Mouse (Mus musculus) neural tube, embryonic 10.5 days (tissue): ENCODE measurements around the gene Kcnq2.

Experiments
- DNase-seq: peaks from one replicate; pipeline ENCODE4 v3.0.0-alpha.2; 2017; ENCODE audit warnings: low spot score; ENCODE audit errors: extremely low spot score

The Kcnq2 gene

GRCm38 (mm10) chr2:181147546-181148317, 12.6 kb upstream of the Kcnq2 start:
- peak; percentile 55 for DNase-seq

- no peak for DNase-seq
Observed at GRCm38 (mm10) chr2:181146976-181147545, 12.0 kb upstream of the Kcnq2 start.

GRCm38 (mm10) chr2:181144675-181145074, 9.6 kb upstream of the Kcnq2 start:
- DNase-seq = no peak

- DNase-seq = no peak
Observed at GRCm38 (mm10) chr2:181143509-181144276, 8.6 kb upstream of the Kcnq2 start.

- no peak for DNase-seq
Observed at GRCm38 (mm10) chr2:181142703-181143135, 7.6 kb upstream of the Kcnq2 start.

- no peak for DNase-seq
Observed at GRCm38 (mm10) chr2:181139641-181140193, 4.6 kb upstream of the Kcnq2 start.

- DNase-seq = peak; percentile 68
Observed at GRCm38 (mm10) chr2:181136934-181137333, 1.8 kb upstream of the Kcnq2 start.

GRCm38 (mm10) chr2:181135446-181135818, 332 bp upstream of the Kcnq2 start:
- DNase-seq = no peak

GRCm38 (mm10) chr2:181133837-181134590, 1.1 kb downstream of the Kcnq2 start:
- no peak for DNase-seq

GRCm38 (mm10) chr2:181130245-181130644, 4.9 kb downstream of the Kcnq2 start:
- DNase-seq = no peak

GRCm38 (mm10) chr2:181128963-181129362, 6.1 kb downstream of the Kcnq2 start:
- DNase-seq = no peak

GRCm38 (mm10) chr2:181127786-181128185, 7.3 kb downstream of the Kcnq2 start:
- DNase-seq = no peak

- DNase-seq = no peak
Observed at GRCm38 (mm10) chr2:181125726-181126455, 9.2 kb downstream of the Kcnq2 start.

- no peak for DNase-seq
Observed at GRCm38 (mm10) chr2:181122642-181123041, 12.5 kb downstream of the Kcnq2 start.

- DNase-seq = no peak
Observed at GRCm38 (mm10) chr2:181120922-181121449, 14.1 kb downstream of the Kcnq2 start.

GRCm38 (mm10) chr2:181119952-181120351, 15.1 kb downstream of the Kcnq2 start:
- no peak for DNase-seq

GRCm38 (mm10) chr2:181116436-181116835, 18.7 kb downstream of the Kcnq2 start:
- DNase-seq = no peak

- no peak for DNase-seq
Observed at GRCm38 (mm10) chr2:181115367-181115766, 19.7 kb downstream of the Kcnq2 start.

GRCm38 (mm10) chr2:181113762-181114361, 21.2 kb downstream of the Kcnq2 start:
- DNase-seq = no peak

GRCm38 (mm10) chr2:181111665-181112064, 23.4 kb downstream of the Kcnq2 start:
- no peak for DNase-seq
